Mouse (Mus musculus) testis, adult 2 months (tissue): ENCODE results near the gene Ubac2.

Experiments
- CTCF ChIP-seq: fragments of 200-500 bp; IDR thresholded peaks from 2 replicates; pipeline ENCODE4 v1.5.1; 2012; ENCODE audit warnings: low read depth, mild to moderate bottlenecking, inconsistent platforms, low read length, moderate library complexity; ENCODE audit not compliant: control insufficient read depth, insufficient read depth, insufficient replicate concordance
- POLR2A ChIP-seq: fragments of 200-500 bp; IDR thresholded peaks from 2 replicates; pipeline ENCODE4 v1.6.1; 2012; ENCODE audit warnings: low read depth, mild to moderate bottlenecking, inconsistent platforms, low read length, moderate library complexity; ENCODE audit not compliant: control insufficient read depth

DNA sequence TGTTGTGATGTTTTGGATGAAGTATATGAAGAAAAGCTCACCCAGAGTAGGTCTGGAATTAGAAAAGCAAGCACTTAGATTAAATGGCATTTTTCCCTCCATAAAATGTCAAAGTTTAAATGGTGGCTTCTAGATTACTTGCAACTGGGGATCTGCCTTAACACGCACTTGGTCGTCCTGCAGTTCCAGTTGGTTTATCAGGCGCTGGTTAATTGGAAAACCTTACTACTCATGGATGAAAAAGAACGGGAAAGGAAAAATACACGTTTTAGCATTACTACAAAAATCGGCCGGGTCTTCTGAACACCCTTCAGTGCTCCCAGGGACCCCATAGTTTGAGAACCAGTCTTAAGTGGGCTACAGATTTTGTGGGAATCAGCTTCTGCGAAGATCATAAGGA is 780 bp upstream of the Ubac2 start:
- TF ChIP-seq CTCF (no peak), POLR2A (no peak)
